Mouse (Mus musculus): ENCODE results near the gene Tmem200a.
"Not testable (repeated sequence)": the region's sequence is repeated elsewhere in the genome, so short reads cannot be mapped to it uniquely, and the experiment has no call there.

Gene Tmem200a

GRCm38 (mm10) chr10:25962863-25963262 is 116.0 kb downstream of the Tmem200a start:
- DNase-seq, result no peak

DNA sequence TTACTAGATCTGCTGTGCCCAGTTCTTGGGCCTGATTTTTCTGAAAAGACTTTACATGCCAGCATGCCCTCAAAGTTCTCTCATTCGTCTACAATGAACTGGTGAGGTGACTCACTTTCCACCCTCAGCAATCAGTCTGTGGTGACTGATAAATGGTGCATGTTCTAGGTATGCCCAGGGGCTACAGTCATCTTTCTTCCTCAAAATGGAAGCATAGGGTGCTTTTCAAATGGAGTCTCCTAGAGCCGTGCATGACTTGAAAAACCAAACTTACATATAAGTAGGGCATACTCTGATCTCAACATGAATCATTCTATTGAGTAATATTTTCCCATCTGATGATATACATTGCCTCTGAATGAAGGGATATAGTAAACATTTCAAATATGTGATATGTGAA is 117.8 kb downstream of the Tmem200a start:
- DNase-seq, result no peak

- no peak for DNase-seq
Observed at GRCm38 (mm10) chr10:25958762-25959753, 119.8 kb downstream of the Tmem200a start.

- DNase-seq, result no peak
Observed at GRCm38 (mm10) chr10:25954641-25955228, 124.1 kb downstream of the Tmem200a start.

DNA sequence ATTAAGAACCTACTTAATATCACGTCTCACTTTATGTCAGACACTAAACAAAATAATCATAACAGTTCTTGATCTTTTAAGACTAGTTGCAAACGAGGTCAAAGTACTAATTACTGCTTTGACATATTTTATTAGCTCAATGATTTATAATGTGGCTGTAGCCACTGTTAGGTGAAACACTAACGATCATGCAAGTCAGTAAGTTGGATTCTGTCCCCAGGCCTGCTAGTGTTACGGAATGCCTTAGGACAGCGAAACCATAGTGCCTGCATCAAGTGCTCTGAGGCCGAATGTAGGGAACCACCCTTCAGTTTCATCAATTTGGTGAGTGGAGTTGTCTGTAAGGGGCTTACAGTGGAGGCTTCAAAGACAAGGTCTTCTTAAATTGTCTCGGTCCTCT is 126.0 kb downstream of the Tmem200a start:
- no peak for DNase-seq

GRCm38 (mm10) chr10:25952150-25952549 is 126.7 kb downstream of the Tmem200a start:
- DNase-seq, result no peak

DNA sequence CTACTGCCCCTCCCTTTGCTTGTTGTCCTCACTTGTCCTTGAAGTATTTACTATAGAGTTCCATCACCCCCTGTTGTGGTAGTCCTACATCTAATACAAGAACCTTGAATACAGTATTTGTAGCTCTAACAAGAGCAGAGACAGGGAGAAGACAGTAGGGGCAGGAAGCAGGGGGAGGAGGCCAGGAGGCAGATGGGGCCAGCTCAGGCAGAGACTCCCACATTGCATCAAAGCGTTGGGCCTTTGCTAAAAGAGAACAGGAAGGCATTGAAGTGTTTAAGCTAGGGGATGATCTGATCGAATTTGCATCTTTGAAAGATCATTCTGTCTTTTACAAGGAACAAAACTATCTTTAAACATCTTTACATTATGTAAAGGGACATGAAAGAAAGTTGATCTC is 133.0 kb downstream of the Tmem200a start:
- no peak for DNase-seq

DNA sequence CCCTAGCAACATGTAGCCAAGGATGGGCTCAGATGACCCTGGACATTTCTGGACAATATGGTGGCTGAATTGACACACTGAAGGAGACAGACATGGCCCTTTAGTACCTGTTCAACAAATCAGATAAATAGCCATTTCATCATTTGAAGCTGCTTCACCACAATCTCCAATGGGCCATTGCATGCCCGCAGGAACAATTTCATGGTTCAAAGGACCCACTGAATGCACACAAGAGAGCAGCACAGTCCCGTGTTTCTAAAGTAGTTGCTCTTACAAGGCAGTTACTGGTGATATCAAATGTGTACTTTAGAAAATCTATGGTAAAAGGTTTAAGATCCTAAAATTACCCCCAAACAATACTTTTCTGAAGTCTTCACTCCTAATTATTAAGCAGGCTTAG is 134.2 kb downstream of the Tmem200a start:
- no peak for DNase-seq

DNA sequence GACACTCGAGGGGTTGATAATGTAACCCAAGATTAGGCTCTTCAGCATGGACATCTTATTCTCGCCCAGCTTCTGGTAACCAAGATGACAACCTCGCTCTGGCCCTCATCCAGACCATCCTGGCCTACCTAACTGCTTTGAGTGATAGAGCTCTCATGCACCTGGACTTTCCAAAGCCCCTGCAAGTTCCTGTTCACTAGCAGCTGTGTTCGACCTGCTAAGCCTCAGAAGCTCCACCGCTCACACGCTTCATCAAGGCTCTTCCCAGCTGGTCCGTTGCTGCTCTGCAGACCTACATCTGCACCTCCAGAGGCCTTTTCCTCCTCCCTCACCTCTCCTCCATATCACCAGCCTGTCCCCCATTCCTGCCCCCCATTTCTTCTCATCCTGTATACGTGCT is 147.1 kb downstream of the Tmem200a start:
- DNase-seq, result no peak

DNA sequence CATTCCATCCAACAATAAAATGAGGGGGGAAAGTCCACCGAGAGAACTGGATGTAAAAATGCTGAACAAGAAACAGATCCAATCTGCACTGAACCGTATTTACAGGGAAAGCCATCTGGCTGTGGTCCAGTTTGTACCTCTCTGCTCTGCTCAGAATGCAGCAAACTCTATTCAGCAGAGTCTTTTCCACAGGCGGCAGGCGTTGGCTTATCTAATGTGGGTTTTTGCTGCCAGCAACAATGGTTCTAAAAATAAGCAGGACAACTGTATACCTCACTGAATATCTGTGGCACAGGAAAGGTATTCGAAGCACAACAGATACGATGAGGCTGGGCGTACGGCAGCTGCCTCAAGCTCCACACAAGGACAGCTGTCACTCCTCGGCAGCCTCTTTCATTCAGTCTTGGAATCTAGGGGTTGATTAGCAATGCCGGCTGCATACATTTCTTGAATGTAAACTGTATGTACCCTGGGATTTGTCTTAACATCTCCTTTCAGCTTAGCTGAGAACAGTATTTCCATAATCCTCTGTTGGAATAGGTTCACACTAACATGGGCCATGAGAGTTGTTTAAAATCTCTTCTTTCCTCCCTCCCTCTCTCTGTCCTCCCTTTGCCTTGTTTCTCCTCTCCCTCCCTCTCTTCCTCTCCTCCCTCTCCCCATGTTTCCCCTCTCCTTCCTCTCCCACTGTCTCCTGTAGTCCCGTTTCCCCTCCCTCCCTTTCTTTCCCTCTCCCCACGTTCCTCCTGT is 149.3 kb downstream of the Tmem200a start:
- DNase-seq, result no peak

DNA sequence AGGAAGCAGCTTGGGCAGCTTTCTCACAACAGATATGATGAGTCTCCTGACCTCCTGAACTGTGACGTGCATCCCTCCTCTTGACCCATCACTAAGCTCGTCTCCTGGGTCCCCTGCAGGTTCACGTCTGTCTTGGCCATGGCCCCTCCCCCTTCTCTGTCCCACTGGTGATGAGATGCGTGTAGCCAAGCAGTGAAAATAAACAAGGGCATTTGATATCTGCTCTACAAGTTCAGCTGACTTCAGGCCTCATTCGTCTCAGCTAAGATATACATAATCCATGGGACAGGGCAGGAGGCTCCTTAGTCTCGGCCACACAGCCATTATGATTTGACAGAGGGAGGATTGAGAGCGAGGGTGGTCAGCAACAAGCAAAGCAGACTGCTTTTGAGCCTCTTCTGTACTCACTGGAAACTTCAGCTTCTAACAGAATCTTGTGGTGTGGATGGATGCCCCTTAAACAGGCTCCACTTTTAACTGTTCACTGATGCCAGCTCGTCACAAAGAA is 149.9 kb downstream of the Tmem200a start:
- no peak for DNase-seq

DNA sequence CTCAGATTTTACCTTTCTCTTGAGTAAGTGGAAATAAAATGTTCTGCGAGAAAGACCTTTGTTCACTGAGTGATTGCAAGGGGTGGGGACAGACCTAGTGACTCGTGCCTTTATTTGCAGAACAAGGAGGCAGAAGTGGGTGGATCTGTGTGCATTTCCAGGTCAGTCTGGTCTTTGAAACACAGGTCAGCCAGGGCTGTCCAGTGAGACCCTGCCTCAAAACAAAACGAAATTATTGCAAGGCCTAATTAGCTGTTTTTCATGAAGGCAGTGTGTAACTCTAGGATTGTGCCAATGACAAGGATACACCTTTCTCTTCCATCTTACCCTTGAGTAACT is 150.4 kb downstream of the Tmem200a start:
- no peak for DNase-seq

GRCm38 (mm10) chr10:25927553-25928447 is 151.1 kb downstream of the Tmem200a start:
- no peak for DNase-seq

- DNase-seq, result no peak
Observed at GRCm38 (mm10) chr10:25920640-25921278, 158.1 kb downstream of the Tmem200a start.

DNA sequence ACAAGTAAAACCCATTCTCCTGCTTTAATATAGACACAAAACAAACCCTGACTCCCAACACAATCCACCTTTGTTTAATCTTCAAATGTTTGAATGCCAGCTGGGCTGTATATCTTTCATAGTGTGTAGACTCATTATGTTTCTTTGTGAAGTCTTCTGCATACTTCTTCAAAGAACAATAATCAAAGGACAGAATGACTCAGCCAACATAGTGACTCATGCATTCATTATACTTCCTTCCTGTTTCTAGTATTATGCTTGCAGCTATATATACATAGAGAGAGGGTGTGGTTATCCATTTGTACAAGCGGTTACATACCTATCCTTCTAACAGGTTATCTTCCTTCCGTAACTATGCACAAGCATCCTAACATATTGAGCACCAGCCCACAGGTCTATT is 160.7 kb downstream of the Tmem200a start:
- DNase-seq, result no peak

- no peak for DNase-seq
Observed at GRCm38 (mm10) chr10:25910270-25910669, 168.6 kb downstream of the Tmem200a start.

- no peak for DNase-seq
Observed at GRCm38 (mm10) chr10:25908027-25909012, 170.5 kb downstream of the Tmem200a start.

- DNase-seq, result not testable (repeated sequence)
Observed at GRCm38 (mm10) chr10:25894126-25894525, 184.7 kb downstream of the Tmem200a start.

DNA sequence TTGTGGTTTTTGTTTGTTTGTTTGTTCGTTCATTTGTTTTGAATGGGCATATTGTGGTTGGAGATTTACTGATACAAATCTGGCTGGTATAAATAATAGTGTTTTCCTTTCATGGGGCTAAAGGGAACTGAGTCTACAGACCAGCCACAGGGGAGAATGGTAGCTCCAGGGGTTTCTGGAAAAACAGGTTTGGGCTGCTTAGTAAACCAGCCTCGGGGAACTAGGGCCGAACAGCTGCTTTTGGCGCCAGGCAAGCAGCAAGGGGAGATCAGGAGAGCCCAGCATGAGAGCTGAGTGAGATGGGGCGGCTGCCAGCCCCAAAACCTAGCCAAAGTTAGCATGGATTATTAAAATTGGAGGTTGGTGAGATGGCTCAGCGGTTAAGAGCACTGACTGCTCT is 191.6 kb downstream of the Tmem200a start:
- DNase-seq, result no peak

DNA sequence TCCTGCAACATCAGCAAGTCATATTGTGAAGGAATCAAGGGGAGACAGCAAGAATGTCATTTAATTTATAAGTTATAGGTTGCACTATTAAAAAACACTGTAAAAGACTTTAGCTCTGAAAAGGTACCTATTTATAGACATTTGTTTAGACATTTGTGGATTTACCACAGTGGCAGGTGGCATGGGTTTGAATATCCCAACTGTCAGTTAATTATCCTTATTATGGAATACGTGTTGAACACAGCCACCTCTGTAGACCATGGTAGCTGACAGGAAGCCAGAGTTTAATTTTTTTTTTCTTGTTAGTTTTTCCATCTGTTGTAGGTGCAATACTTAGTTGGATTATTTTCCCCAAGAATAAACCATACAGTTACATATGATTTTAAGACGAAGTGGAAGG is 194.3 kb downstream of the Tmem200a start:
- no peak for DNase-seq

Measured in spleen, adult 18-20 months (tissue).